Mouse (Mus musculus) embryonic facial prominence, embryonic 11.5 days (tissue): ENCODE measurements around the gene Gpx3. TPM values are rescaled to one million over a fixed set of nuclear protein-coding genes. Genes with fewer than 3 reads are reported as not detected.

Source experiments
- ATAC-seq: fragments of 200-750 bp; cut with Nextera tagmentation; replicated peaks from 2 replicates; pipeline ENCODE4 v1.8.0; 2017; ENCODE audit warnings: low read depth; ENCODE audit not compliant: insufficient number of reproducible peaks, low FRiP score, low TSS enrichment
- DNase-seq: peaks from one replicate; pipeline ENCODE4 v3.0.0-alpha.2; 2015; ENCODE audit warnings: low spot score
- H3K27ac ChIP-seq: fragments of 300-500 bp; sonication (generic); replicated peaks from 2 replicates; pipeline ENCODE4 v1.5.1; 2014; ENCODE audit warnings: mild to moderate bottlenecking, low read depth, low read length, control low read depth
- H3K27me3 ChIP-seq: fragments of 300-500 bp; sonication (generic); 2 replicates; pipeline ENCODE4 v1.6.1; 2014; ENCODE audit warnings: mild to moderate bottlenecking, low read length, moderate library complexity, mixed read lengths; ENCODE audit not compliant: control insufficient read depth, insufficient read depth
- H3K36me3 ChIP-seq: fragments of 300-500 bp; sonication (generic); replicated peaks from 2 replicates; pipeline ENCODE4 v1.6.1; 2014; ENCODE audit warnings: low read depth, mild to moderate bottlenecking, low read length, moderate library complexity, mixed read lengths; ENCODE audit not compliant: control insufficient read depth, insufficient read depth
- H3K4me1 ChIP-seq: fragments of 300-500 bp; sonication (generic); 2 replicates; pipeline ENCODE4 v1.6.1; 2014; ENCODE audit warnings: low read length, mixed read lengths; ENCODE audit not compliant: control insufficient read depth, insufficient read depth
- H3K4me2 ChIP-seq: fragments of 300-500 bp; sonication (generic); 2 replicates; pipeline ENCODE4 v1.6.1; 2014; ENCODE audit warnings: low read depth, mild to moderate bottlenecking, control low read depth, low read length, moderate library complexity
- H3K4me3 ChIP-seq: fragments of 300-500 bp; sonication (generic); 2 replicates; pipeline ENCODE4 v1.5.1; 2014; ENCODE audit warnings: low read depth, low read length, control low read depth
- H3K9ac ChIP-seq: fragments of 300-500 bp; sonication (generic); replicated peaks from 2 replicates; pipeline ENCODE4 v1.6.1; 2014; ENCODE audit warnings: mild to moderate bottlenecking, control low read depth, low read length
- H3K9me3 ChIP-seq: fragments of 300-500 bp; sonication (generic); replicated peaks from 2 replicates; pipeline ENCODE4 v1.6.1; 2016; ENCODE audit warnings: mild to moderate bottlenecking, low read length, inconsistent platforms, mixed read lengths; ENCODE audit not compliant: control insufficient read depth
- WGBS: fragments of 180-500 bp; shearing (Covaris S2); extraction: QIAGEN DNeasy Blood & Tissue Kit; methylation state at CpG from one replicate; pipeline ENCODE4 v1.1.7; 2014; 5-methylcytosine and 5-hydroxymethylcytosine counted together
- polyA plus RNA-seq: library from polyadenylated mRNA; unstranded; fragments of >200 nt; fragmentation: Nextera tagmentation; extraction: Ambion mirVana; gene quantifications from 2 replicates; pipeline ENCODE4 v1.2.1, GENCODE M21; 2014

Gpx3 gene
- polyA plus RNA-seq, 1 experiment from 2014 or later: 70.6 TPM

GRCm38 (mm10) chr11:54929744-54930143 is 27.5 kb downstream of the Gpx3 start:
- Histone ChIP-seq H3K4me2 (no peak overlapping the region), H3K4me1 (no peaks in the 10 kb centered on the region), H3K9me3 (no peaks in the 10 kb centered on the region), H3K4me3 (no peak overlapping the region), H3K36me3 (no peaks in the 10 kb centered on the region), H3K9ac (no peak overlapping the region), H3K27me3 (no peaks in the 10 kb centered on the region), H3K27ac (no peak overlapping the region)
- 88% methylated on average over 8 of the region's 8 CpGs for WGBS
- no peak for ATAC-seq
- no peak for DNase-seq

- Histone ChIP-seq H3K27ac (no peak overlapping the region), H3K9me3 (no peaks in the 10 kb centered on the region), H3K4me3 (no peak overlapping the region), H3K4me2 (no peak overlapping the region), H3K9ac (no peak overlapping the region), H3K36me3 (no peaks in the 10 kb centered on the region), H3K27me3 (no peaks in the 10 kb centered on the region), H3K4me1 (no peaks in the 10 kb centered on the region)
- ATAC-seq (no peak), DNase-seq (peak; percentile 68)
- WGBS: 70% methylated on average over 7 of the region's 7 CpGs
Observed at GRCm38 (mm10) chr11:54930318-54930979, 28.2 kb downstream of the Gpx3 start.

GRCm38 (mm10) chr11:54931405-54932093 is 29.3 kb downstream of the Gpx3 start:
- Histone ChIP-seq H3K4me2 (no peak overlapping the region), H3K36me3 (no peaks in the 10 kb centered on the region; the same call in 1 of the 2 replicates), H3K4me1 (no peaks in the 10 kb centered on the region), H3K27me3 (no peaks in the 10 kb centered on the region), H3K9me3 (no peaks in the 10 kb centered on the region), H3K4me3 (no peak overlapping the region), H3K9ac (no peak overlapping the region), H3K27ac (no peak overlapping the region)
- DNase-seq (peak; percentile 29), ATAC-seq (no peak)
- 64% methylated on average over 5 of the region's 5 CpGs for WGBS

DNA sequence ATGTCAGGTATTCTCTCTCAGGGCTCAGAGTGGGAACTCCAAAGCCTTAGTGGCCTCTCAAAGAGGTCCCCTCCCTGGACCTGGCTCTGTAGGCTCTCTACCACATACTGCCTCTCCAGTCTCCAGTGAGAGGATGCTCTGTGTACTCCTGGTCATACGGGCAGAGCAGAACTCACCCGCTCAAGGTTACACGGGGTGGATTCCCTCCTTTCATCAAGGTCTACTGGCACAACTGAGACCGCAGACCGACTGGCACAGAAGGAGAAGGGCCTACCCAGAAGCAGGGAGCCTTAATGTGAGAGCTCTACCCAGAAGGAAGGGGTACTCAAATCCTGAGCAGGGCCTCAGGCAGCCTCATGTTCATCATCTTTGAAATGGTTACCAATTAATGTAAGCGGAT is 30.3 kb downstream of the Gpx3 start:
- no peak overlapping the region for H3K4me3 ChIP-seq
- no peak overlapping the region for H3K27ac ChIP-seq
- H3K36me3 ChIP-seq: no peaks in the 10 kb centered on the region; the same call in 1 of the 2 replicates
- no peak overlapping the region for H3K4me2 ChIP-seq
- H3K4me1 ChIP-seq: no peaks in the 10 kb centered on the region
- DNase-seq: no peak
- ATAC-seq: no peak
- 91% methylated on average over 6 of the region's 6 CpGs for whole genome bisulfite sequencing
- H3K9ac ChIP-seq: no peak overlapping the region
- no peaks in the 10 kb centered on the region for H3K9me3 ChIP-seq
- no peaks in the 10 kb centered on the region for H3K27me3 ChIP-seq

GRCm38 (mm10) chr11:54934198-54934597 is 31.9 kb downstream of the Gpx3 start:
- DNase-seq: no peak
- no peak for ATAC-seq
- Histone ChIP-seq H3K27ac (no peak overlapping the region), H3K4me2 (no peak overlapping the region), H3K4me3 (no peak overlapping the region), H3K9me3 (no peaks in the 10 kb centered on the region), H3K9ac (no peak overlapping the region), H3K4me1 (no peaks in the 10 kb centered on the region), H3K36me3 (no peaks in the 10 kb centered on the region; the same call in 1 of the 2 replicates), H3K27me3 (no peaks in the 10 kb centered on the region)
- 93% methylated on average over 7 of the region's 7 CpGs for WGBS

GRCm38 (mm10) chr11:54936035-54936770 is 34.0 kb downstream of the Gpx3 start:
- 45% methylated on average over 12 of the region's 12 CpGs for WGBS
- Histone ChIP-seq H3K4me2 (no peak overlapping the region), H3K4me3 (no peak overlapping the region), H3K27ac (no peak overlapping the region), H3K36me3 (no peaks in the 10 kb centered on the region; the same call in 1 of the 2 replicates), H3K4me1 (no peaks in the 10 kb centered on the region), H3K27me3 (no peaks in the 10 kb centered on the region), H3K9me3 (no peaks in the 10 kb centered on the region), H3K9ac (no peak overlapping the region)
- DNase-seq (no peak), ATAC-seq (no peak)

DNA sequence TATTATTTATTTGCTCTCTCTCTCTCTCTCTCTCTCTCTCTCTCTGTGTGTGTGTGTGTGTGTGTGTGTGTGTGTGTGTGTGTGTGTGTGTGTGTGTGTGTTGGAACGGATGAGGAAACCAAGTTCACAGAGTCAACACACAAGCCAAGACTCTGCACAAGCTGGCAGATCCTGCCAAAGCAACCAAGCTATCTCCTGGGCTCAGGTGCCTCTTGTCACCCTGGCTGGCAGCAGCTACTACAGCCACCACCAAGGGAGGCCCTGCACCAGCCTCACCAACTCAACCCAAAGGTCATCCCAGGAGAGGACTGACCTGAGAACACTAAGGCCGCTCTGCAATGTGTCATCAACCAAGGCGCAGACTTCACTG is 34.5 kb downstream of the Gpx3 start:
- 92% methylated on average over 3 of the region's 3 CpGs for WGBS
- Histone ChIP-seq H3K9ac (no peak overlapping the region), H3K27me3 (no peaks in the 10 kb centered on the region), H3K36me3 (no peaks in the 10 kb centered on the region; the same call in 1 of the 2 replicates), H3K9me3 (no peaks in the 10 kb centered on the region), H3K4me3 (no peak overlapping the region), H3K4me1 (no peaks in the 10 kb centered on the region), H3K27ac (no peak overlapping the region), H3K4me2 (no peak overlapping the region)
- DNase-seq (no peak), ATAC-seq (no peak)

- H3K27me3 ChIP-seq: no peaks in the 10 kb centered on the region
- H3K9ac ChIP-seq: no peak overlapping the region
- no peak for ATAC-seq
- no peak for DNase-seq
- no peak overlapping the region for H3K4me2 ChIP-seq
- no peaks in the 10 kb centered on the region for H3K9me3 ChIP-seq
- no peak overlapping the region for H3K4me3 ChIP-seq
- H3K4me1 ChIP-seq: no peaks in the 10 kb centered on the region
- 89% methylated on average over 8 of the region's 8 CpGs for WGBS
- no peak overlapping the region for H3K27ac ChIP-seq
- H3K36me3 ChIP-seq: no peaks in the 10 kb centered on the region; the same call in 1 of the 2 replicates
Observed at GRCm38 (mm10) chr11:54939501-54939900, 37.2 kb downstream of the Gpx3 start.
